Mouse (Mus musculus) forebrain, postnatal 0 days (tissue): ENCODE measurements around the gene Rreb1. TPM values are rescaled to one million over a fixed set of nuclear protein-coding genes. Genes with fewer than 3 reads are reported as not detected.

Experiments used
- ATAC-seq: fragments of 200-750 bp; cut with Nextera tagmentation; 2 replicates; pipeline ENCODE4 v1.8.0; 2017; ENCODE audit warnings: mild to moderate bottlenecking, moderate library complexity
- DNase-seq: peaks from one replicate; pipeline ENCODE4 v3.0.0-alpha.2; 2015
- H3K27ac ChIP-seq: fragments of 300-500 bp; sonication (generic); 2 replicates; pipeline ENCODE4 v1.5.1; 2014; ENCODE audit warnings: low read depth, mild to moderate bottlenecking, antibody characterized with exemption, low read length, moderate library complexity, mixed read lengths
- H3K27me3 ChIP-seq: fragments of 300-500 bp; sonication (generic); 2 replicates; pipeline ENCODE4 v1.6.1; 2014; ENCODE audit warnings: mild to moderate bottlenecking, low read length, mixed read lengths; ENCODE audit not compliant: insufficient read depth
- H3K36me3 ChIP-seq: fragments of 300-500 bp; sonication (generic); 2 replicates; pipeline ENCODE4 v1.6.1; 2014; ENCODE audit warnings: mild to moderate bottlenecking, moderate library complexity; ENCODE audit not compliant: insufficient read depth
- H3K4me1 ChIP-seq: fragments of 300-500 bp; sonication (generic); 2 replicates; pipeline ENCODE4 v1.6.1; 2014; ENCODE audit warnings: antibody characterized with exemption; ENCODE audit not compliant: insufficient read depth
- H3K4me2 ChIP-seq: fragments of 300-500 bp; sonication (generic); 2 replicates; pipeline ENCODE4 v1.6.1; 2014; ENCODE audit warnings: low read depth, mild to moderate bottlenecking, moderate library complexity
- H3K4me3 ChIP-seq: fragments of 300-500 bp; sonication (generic); 2 replicates; pipeline ENCODE4 v1.5.1; 2014; ENCODE audit warnings: low read depth, low read length, mixed read lengths
- H3K9ac ChIP-seq: fragments of 300-500 bp; sonication (generic); 2 replicates; pipeline ENCODE4 v1.6.1; 2014; ENCODE audit warnings: mild to moderate bottlenecking
- H3K9me3 ChIP-seq: fragments of 300-500 bp; sonication (generic); 2 replicates; pipeline ENCODE4 v1.6.1; 2016; ENCODE audit warnings: low read length
- CTCF ChIP-seq: sonication (generic); IDR thresholded peaks from 2 replicates; pipeline ENCODE4 v1.5.1; 2016; ENCODE audit warnings: antibody characterized with exemption, control low read depth, low read depth
- WGBS: fragments of 180-500 bp; shearing (Covaris S2); extraction: QIAGEN DNeasy Blood & Tissue Kit; methylation state at CpG from one replicate; pipeline ENCODE4 v1.1.7; 2014; 5-methylcytosine and 5-hydroxymethylcytosine counted together
- polyA plus RNA-seq: library from polyadenylated mRNA; unstranded; fragments of >200 nt; fragmentation: Nextera tagmentation; extraction: Ambion mirVana; gene quantifications from 2 replicates; pipeline ENCODE4 v1.2.1, GENCODE M21; 2015
- total RNA-seq: library from RNA; depleted of rRNA; stranded (reverse); fragments of >200 nt; gene quantifications from 2 replicates; pipeline ENCODE4 v1.2.3, GENCODE M21; 2014

Gene Rreb1
- total and polyA plus RNA-seq, 2 experiments from 2014 or later: 1.6 to 4.9 TPM

GRCm38 (mm10) chr13:37908493-37908892 is 130.3 kb downstream of the Rreb1 start:
- DNase-seq: no peak
- no peak overlapping the region for H3K4me2 ChIP-seq
- no peaks in the 10 kb centered on the region for H3K9me3 ChIP-seq
- ATAC-seq: no peak
- H3K27ac ChIP-seq: no peak overlapping the region
- no peak for TF ChIP-seq CTCF
- 83% methylated on average over 6 of the region's 6 CpGs for WGBS
- H3K9ac ChIP-seq: no peak overlapping the region
- H3K36me3 ChIP-seq: no peaks in the 10 kb centered on the region
- no peak overlapping the region for H3K4me3 ChIP-seq
- no peaks in the 10 kb centered on the region for H3K4me1 ChIP-seq
- no peaks in the 10 kb centered on the region for H3K27me3 ChIP-seq

DNA sequence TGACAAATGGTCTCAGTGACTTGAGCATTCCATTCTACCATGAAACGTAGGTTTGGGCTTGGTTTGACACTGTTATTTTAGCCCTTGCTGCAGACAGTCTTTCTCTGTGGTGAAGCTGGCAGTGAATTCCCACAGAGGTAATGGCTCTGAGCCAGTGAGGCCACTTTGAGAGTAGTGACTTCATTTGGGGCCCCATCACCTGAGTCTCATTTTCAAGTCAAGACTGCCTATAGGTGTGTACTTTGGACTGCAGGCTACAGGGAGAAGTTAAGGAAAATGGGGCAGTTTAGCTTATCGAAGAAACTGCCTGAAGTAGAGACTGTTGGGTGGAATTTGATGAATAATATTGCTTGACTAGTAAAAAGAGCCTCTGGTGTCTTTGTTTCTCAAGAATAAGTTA is 131.0 kb downstream of the Rreb1 start:
- 83% methylated on average over 2 of the region's 2 CpGs for WGBS
- Histone ChIP-seq H3K4me3 (no peak overlapping the region), H3K27me3 (no peaks in the 10 kb centered on the region), H3K9ac (no peak overlapping the region), H3K36me3 (no peaks in the 10 kb centered on the region), H3K27ac (no peak overlapping the region), H3K9me3 (no peaks in the 10 kb centered on the region), H3K4me2 (no peak overlapping the region), H3K4me1 (no peaks in the 10 kb centered on the region)
- ATAC-seq (no peak), DNase-seq (no peak)
- no peak for TF ChIP-seq CTCF

GRCm38 (mm10) chr13:37912011-37912410 is 133.8 kb downstream of the Rreb1 start:
- Histone ChIP-seq H3K27me3 (no peaks in the 10 kb centered on the region), H3K4me3 (no peak overlapping the region), H3K4me2 (no peak overlapping the region), H3K36me3 (no peaks in the 10 kb centered on the region), H3K9ac (no peak overlapping the region), H3K9me3 (no peaks in the 10 kb centered on the region), H3K4me1 (no peaks in the 10 kb centered on the region), H3K27ac (no peak overlapping the region)
- DNase-seq (no peak), ATAC-seq (no peak)
- no peak for TF ChIP-seq CTCF
- WGBS: 85% methylated on average over 6 of the region's 6 CpGs

GRCm38 (mm10) chr13:37912591-37913467 is 134.6 kb downstream of the Rreb1 start:
- H3K36me3 ChIP-seq: no peaks in the 10 kb centered on the region
- no peak overlapping the region for H3K4me3 ChIP-seq
- no peak for ATAC-seq
- DNase-seq: no peak
- no peak overlapping the region for H3K27ac ChIP-seq
- H3K4me2 ChIP-seq: no peak overlapping the region
- no peak for TF ChIP-seq CTCF
- H3K9ac ChIP-seq: no peak overlapping the region
- no peaks in the 10 kb centered on the region for H3K4me1 ChIP-seq
- no peaks in the 10 kb centered on the region for H3K27me3 ChIP-seq
- WGBS: 56% methylated on average over 12 of the region's 12 CpGs
- H3K9me3 ChIP-seq: no peaks in the 10 kb centered on the region

GRCm38 (mm10) chr13:37913963-37914362 is 135.8 kb downstream of the Rreb1 start:
- H3K9ac ChIP-seq: no peak overlapping the region
- DNase-seq (no peak), ATAC-seq (no peak)
- H3K4me2 ChIP-seq: no peak overlapping the region
- no peak for TF ChIP-seq CTCF
- no peaks in the 10 kb centered on the region for H3K4me1 ChIP-seq
- no peaks in the 10 kb centered on the region for H3K9me3 ChIP-seq
- H3K4me3 ChIP-seq: no peak overlapping the region
- 60% methylated on average over 3 of the region's 3 CpGs for WGBS
- H3K27me3 ChIP-seq: no peaks in the 10 kb centered on the region
- no peak overlapping the region for H3K27ac ChIP-seq
- H3K36me3 ChIP-seq: no peaks in the 10 kb centered on the region

DNA sequence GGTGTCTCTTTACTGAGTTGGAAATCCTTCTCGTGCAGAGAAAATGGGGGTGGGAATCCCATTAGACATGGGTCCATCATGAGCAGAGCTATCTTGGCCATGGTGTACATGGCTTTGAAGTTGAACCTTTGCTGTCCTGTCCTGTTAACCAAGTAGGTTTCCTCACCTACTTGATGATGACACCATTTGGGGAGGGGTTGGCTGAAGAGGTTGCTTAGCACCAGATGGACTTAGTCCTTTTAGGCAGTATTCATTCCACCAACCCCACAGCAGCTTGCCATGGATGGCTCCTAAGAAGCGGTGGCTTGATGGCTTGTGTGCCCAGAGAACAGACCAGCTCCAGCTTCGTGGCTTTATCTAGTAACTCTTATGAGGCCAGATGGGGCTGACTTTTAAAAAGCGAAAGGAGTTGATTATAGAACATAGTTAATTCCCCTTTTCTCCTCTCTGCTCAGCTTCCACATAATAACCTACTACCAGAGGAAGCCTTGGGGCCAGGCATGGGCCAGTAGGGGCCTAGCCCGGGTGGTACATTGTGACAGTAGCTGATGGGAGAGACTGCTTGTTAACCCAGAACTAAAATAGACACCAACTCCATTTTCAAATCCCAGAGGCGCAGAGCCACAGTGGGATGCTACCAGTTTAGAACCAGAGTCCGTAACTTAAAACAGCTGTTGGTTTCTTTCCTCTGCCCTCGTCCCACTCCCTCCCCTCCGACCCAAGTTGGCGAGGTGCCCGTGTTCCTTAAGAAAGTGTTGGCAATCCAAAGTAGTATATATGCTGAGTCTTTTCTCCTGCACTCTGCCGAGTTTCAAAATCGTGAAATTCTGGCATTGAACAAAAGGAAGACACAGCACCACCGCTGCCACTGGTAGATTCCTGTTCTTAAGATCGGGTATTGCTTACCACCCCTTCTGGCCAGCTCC is 140.4 kb downstream of the Rreb1 start:
- Histone ChIP-seq H3K4me1 (no peaks in the 10 kb centered on the region), H3K9ac (no peak overlapping the region)

GRCm38 (mm10) chr13:37919711-37920277 is 141.6 kb downstream of the Rreb1 start:
- WGBS: 84% methylated on average over 3 of the region's 3 CpGs
- no peaks in the 10 kb centered on the region for H3K36me3 ChIP-seq
- TF ChIP-seq CTCF: no peak
- H3K4me1 ChIP-seq: no peaks in the 10 kb centered on the region
- H3K4me2 ChIP-seq: no peak overlapping the region
- DNase-seq (no peak), ATAC-seq (no peak)
- H3K27me3 ChIP-seq: no peaks in the 10 kb centered on the region
- H3K9ac ChIP-seq: no peak overlapping the region
- no peak overlapping the region for H3K4me3 ChIP-seq
- H3K9me3 ChIP-seq: no peaks in the 10 kb centered on the region
- no peak overlapping the region for H3K27ac ChIP-seq

More for the DNA sequence above, 140.4 kb downstream of the Rreb1 start:
- Histone ChIP-seq H3K36me3 (no peaks in the 10 kb centered on the region), H3K27ac (no peak overlapping the region), H3K27me3 (no peaks in the 10 kb centered on the region), H3K4me3 (no peak overlapping the region), H3K9me3 (no peaks in the 10 kb centered on the region), H3K4me2 (no peak overlapping the region)
- WGBS: 83% methylated on average over 15 of the region's 15 CpGs
- no peak for TF ChIP-seq CTCF
- ATAC-seq: no peak
- DNase-seq: no peak
